Mouse (Mus musculus) kidney, adult 2 months (tissue): Measurements from ENCODE around the gene Rbm15.

ENCODE experiments used
- CTCF ChIP-seq: fragments of 200-500 bp; conservative IDR thresholded peaks from 2 replicates; pipeline ENCODE4 v1.5.1; 2011; ENCODE audit warnings: low read depth, mild to moderate bottlenecking, control low read depth, low read length, moderate library complexity, mixed read lengths; ENCODE audit not compliant: insufficient read depth, insufficient read length
- POLR2A ChIP-seq: fragments of 200-500 bp; IDR thresholded peaks from one replicate; pipeline ENCODE4 v1.6.1; 2011; ENCODE audit warnings: low read depth, low read length, control low read depth

- TF ChIP-seq CTCF (no peak), POLR2A (no peak)
Measured at GRCm38 (mm10) chr3:107278479-107279269, 54.8 kb downstream of the Rbm15 start, which contains the start of gene Lamtor5.
